Mouse (Mus musculus): ENCODE data around the gene Slc45a2. TPM values are rescaled to one million over a fixed set of nuclear protein-coding genes. Genes with fewer than 3 reads are reported as not detected.
A peak's percentile ranks its signal among the peaks of the same experiment; 100 is the strongest.
"Not testable (repeated sequence)": the region's sequence is repeated elsewhere in the genome, so short reads cannot be mapped to it uniquely, and the experiment has no call there.

Gene Slc45a2
- not detected for total RNA-seq (2021)
- long read RNA-seq = 0 reads

DNA sequence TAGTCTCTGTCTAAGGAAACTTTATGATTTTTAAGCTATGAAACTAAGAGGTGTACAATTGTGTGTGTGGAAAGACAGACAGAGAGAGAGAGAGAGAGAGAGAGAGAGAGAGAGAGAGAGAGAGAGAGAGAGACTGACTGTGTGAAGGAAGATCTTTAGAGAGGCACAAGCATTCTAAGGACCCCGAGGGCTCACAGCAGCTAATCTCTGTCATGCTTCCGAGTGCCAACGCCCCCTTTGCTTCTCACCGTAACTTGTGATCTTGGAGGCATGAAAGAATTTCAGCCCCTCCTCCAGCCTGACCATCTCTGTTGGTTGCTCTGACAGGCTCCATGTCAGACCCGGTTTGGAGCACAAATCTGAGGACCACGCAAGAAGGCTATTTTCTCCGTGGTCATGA lies at the start of gene Slc45a2:
Slc45a2 (plus strand) TSS at position 301 of the 400 bp plus-strand sequence.
- no peak for DNase-seq (ENCODE audit: low spot score in 2 of 2)

DNA sequence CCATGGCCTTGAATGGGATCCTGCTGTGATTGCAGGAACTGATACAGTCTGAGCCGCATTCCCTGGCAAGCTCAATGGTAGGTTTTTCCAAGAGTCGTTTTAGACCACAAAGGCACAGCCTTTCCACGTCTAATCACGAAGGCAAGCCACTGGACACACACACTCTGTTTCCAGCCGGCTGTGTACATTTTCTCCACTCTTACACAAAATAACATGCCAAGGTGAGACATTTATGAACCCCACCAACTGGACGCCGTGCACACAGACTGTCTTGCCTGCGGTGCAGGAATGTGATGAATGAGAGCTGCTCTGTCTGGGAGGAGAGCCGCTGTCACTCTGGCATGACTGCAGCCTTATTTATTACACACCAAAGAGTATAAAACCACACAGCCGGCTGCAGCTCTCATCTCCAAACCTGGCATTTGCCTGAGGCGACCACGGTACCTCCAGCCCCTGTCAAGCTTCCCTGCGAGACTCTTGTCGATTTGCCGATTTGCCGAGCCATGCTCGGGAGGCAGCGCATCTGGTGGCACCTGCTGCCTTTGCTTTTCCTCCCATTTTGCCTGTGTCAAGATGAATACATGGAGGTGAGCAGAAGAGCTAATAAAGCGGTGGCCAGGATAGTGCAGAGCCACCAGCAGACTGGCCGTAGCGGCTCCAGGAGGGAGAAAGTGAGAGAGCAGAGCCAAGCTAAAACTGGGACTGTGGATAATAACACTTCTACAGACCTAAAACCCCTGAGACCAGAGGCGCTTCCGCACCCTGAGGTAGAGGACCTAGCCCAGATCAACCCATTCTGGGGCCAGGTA lies 48.4 kb upstream of the Slc45a2 start, which contains the start of gene C1qtnf3:
C1qtnf3 (plus strand) TSS at position 382 of the 809 bp plus-strand sequence.
- no peak for DNase-seq (ENCODE audit: low spot score in 2 of 2)

DNA sequence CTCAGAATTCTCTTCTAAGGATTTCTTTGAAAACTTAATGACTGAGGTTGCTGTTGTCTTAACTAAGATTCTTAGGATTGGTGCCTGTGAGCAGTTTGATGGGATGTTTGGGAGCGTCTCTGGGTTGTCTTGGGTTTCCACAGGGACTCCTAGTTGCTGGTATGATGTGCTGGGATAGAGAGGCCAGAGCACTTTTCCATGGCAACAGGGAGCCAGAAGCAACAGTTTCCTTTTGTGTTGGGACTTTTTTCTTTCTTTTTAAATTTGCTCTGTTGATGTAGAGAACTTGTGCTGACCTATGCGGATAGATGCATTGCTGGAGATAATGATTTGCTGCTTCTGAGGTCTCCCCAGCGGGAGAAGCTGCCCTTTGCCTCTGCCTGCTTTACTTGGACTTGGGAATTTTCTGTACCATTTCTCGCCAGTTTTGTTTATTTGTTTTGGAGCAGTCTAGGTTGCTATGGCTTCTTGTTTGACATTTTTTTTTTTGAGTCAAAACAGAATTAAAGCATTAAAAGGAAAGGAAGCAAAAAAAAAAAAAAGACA lies 47.7 kb upstream of the Slc45a2 start:
- no peak for DNase-seq (ENCODE audit: low spot score in 2 of 2)

DNA sequence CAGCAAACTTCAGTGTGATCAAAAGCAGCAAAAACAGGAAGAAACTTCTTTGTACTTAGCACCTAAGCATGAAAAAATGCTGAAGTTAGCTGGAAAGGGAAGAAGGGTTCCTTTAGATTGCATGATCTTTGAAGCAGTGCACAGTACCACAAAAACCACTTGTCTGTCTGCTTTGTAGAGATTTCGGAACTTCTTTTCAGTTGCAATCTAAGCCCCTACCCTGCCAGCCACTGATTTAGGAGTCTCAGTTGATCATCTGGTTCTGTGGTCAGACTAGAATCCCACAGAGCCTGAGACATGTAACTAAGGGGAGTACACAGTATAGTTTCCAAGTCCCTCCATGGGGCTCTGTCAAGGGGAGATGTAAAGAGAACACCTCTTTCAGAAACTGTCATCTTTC lies 47.1 kb upstream of the Slc45a2 start:
- no peak for DNase-seq (ENCODE audit: low spot score in 2 of 2)

DNA sequence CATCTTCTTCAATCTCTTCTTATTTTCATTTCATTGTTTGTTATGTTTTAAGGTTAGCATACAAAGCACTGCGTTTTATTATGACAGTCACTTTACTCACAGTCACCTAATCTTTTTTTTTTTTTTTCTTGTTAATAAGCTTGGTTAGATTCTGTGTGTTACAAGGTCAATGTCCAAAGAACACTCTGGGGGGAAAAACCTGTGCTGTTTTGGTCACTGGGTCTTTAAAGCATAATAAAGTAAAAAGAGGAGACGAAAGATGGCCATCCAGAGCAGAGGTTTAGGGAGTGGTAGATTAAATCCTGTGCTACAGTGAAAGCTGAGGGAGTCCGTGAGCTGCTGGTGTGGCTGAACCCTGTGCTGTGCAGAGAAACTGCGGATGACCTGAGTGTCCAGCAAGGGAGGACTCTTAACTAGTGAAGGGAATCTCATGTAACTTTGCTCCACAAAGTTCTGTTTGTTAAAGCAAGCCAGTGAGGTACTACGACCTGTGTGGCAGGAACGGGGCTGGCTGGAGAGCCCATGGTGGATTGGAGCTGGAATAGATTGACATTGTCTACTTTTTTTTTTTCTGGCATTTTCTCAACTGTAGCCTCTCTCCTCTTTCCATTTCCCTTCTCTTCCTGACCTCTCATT lies 46.0 kb upstream of the Slc45a2 start:
- DNase-seq (ENCODE audit: low spot score in 2 of 2) = no peak

DNA sequence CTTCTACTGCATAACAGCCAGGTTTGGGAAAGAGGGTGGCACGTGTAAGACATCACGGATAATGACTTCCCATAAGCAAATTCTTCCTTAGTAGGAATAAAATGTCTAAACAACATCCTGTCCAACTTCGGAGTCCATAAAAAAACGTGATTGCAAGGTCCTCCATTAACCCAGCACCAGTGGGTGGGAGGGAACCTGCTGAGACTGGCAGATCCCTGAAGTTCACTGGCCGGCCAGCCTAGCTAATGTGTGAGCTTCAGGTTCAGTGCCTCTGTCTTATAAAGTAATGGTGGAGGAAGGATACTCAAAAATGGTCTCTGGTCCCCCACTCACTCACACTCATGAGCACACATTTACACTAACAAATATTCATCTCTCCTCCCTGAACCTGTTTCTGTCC lies 45.4 kb upstream of the Slc45a2 start:
- DNase-seq (ENCODE audit: low spot score in 2 of 2) = no peak

DNA sequence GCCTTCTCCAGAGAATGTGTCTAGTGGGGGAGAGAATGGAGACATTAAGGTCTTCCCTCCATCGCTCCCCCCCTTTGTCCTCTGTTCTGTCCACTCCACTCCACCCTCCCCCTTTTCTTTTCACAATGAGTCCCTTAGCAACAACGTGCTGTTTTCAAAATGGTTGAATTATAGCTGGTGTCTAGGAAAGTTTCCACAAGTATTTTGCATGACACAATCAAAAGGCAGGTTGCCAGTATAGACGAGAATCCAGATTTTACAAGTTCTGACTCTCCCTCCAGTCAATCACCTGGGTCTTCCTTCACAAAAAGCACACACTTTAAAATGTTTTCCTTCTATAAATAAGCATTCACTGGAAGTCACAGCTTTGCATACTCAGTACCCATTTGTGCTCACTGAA lies 43.8 kb upstream of the Slc45a2 start:
- no peak for DNase-seq (ENCODE audit: low spot score in 2 of 2)

DNA sequence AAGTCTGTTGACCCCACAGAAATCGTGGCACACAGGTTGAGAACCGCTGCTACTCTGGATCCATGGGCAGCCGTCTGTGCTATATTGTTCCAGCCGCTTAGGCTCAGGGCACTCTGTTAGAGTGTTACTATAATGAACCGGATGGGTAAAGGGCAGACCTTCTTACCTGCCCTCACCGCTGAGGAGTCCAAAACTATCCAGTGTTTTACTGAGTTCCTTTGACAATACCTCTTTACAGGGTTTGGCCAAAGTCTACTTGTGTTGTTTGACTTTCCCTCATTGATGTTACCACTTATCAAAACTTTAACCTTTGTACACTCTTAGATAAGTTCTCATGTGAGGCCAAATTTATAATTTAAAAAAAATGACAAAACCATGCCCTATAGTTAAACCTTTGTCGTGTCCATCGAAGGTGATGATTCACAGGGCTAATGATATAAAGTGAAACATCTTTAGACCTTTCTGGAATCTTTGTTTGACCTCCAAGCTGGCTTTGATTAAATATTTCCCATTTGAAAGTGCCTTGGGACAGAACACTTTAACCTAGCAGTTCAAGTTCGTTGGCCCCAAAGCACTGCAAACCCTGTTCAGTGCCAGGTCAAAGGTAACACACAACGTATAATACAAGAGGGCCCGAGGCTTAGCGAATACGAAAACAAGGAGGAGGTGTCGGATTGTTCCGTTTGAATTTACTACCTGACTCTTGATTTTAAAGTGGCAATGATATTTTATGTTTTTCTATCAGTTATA lies 41.1 kb upstream of the Slc45a2 start:
- DNase-seq (ENCODE audit: low spot score in 2 of 2) = no peak

DNA sequence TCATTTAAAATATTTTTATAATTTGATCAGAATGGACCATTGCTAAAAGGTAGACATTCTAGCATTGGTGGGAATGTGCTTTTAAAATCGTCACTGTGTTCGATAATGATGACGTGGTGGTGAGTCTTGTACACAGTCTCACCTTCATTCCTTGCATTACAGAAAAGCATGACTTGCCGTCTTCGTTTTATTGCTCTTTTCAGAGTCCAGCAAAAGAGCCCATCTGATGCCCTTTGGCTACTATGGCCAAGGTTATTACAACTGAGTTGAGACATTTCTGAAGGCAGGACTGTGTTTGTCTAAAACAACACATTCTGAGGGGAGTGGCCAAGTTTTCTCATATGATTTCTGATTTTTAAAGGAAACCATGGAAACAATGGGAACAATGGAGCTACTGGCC lies 40.3 kb upstream of the Slc45a2 start:
- no peak for DNase-seq (ENCODE audit: low spot score in 2 of 2)

DNA sequence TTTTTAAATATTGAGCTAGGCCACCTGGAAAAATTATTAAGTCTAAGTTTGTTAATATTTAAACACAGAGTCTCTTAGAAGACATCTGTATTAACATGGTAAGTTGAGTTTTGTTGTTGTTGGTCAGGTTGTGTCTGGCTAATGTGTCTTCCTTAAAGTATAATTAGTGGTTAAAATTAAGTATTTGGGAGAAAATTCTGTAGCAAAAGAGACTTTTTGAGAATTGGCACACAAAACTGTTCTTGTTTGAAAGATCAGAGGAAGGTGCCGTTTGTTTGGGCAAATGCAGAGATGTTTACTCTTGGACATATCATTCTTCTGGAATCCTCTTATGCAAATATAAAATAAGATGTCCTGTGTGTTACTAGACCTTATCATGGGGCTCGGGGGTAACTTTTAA lies 37.9 kb upstream of the Slc45a2 start:
- no peak for DNase-seq (ENCODE audit: low spot score in 2 of 2)

DNA sequence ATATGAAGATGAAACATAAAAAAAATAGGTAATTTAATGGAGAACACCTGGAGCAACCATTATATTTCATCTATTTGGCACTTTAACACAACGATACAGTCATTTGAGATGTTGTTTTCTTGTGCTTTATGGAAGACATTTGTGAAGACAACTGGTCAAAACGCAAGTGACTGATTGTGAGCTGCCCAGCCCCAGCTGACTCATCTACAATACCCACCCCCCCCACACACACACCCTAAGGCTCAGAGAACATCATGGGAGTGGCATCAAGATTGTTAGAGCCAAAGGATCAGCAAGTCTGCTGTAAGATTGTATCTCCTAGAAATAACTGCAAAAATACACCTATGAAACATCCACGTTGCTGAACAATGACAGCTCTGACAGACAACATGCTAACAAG lies 31.1 kb upstream of the Slc45a2 start:
- DNase-seq (ENCODE audit: low spot score in 2 of 2) = no peak

DNA sequence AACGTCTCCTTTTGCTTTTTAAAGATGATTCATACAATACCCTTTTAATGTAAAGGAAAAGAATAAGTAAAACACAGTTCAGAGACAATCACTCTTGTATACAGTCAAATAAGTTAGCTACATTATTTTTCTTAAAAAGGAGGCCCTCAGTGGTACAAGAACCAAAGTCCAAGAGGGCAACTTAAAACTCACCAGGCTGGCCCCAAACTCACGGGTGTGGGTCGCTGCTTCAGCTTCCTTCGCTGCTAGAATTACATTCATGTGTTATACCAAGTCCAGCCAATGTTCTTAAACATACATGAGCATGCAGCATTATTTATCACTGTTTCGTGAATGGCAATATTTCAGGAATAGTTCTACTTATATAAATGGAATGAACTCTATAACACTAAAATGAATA lies 29.7 kb upstream of the Slc45a2 start:
- no peak for DNase-seq (ENCODE audit: low spot score in 2 of 2)

DNA sequence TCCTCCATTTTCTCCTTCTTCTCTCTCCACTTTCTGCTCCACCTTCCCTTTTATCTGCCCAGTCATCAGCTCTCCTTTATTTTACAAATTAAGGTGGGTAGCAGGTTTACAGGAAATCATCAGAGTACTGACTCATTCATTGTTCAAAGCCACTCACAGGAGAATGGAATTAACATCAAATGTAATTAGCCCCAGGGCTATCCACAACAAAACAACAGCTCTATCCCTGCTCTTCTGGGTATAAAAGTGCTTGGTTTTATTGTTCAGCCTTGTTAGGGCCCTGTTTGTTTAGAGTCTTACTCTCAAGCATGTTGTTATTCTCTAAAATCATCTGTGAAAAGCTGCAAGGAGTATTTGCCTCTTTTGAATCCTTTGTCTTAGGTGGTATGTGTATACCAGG lies 23.4 kb upstream of the Slc45a2 start:
- no peak for DNase-seq (ENCODE audit: low spot score in 2 of 2)

DNA sequence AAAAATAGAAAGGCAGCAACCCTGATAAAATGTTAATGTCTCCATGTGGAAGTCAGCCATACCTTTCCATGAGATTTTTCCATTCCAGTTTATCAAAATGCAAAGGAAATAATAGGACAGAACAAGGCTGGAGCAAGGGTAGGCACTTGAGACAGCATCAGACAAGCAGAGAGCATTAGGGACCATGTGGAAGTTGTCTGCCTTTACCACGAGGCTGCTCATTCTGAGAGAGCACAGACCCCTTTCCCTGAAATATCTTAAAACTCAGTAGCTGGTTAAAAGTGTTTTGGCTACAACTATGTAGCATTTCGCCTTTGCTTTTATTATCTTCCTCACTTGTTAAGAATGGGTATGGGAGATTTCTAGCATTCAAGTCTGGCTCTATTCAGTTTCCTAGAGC lies 19.8 kb upstream of the Slc45a2 start:
- DNase-seq (ENCODE audit: low spot score in 2 of 2) = no peak

DNA sequence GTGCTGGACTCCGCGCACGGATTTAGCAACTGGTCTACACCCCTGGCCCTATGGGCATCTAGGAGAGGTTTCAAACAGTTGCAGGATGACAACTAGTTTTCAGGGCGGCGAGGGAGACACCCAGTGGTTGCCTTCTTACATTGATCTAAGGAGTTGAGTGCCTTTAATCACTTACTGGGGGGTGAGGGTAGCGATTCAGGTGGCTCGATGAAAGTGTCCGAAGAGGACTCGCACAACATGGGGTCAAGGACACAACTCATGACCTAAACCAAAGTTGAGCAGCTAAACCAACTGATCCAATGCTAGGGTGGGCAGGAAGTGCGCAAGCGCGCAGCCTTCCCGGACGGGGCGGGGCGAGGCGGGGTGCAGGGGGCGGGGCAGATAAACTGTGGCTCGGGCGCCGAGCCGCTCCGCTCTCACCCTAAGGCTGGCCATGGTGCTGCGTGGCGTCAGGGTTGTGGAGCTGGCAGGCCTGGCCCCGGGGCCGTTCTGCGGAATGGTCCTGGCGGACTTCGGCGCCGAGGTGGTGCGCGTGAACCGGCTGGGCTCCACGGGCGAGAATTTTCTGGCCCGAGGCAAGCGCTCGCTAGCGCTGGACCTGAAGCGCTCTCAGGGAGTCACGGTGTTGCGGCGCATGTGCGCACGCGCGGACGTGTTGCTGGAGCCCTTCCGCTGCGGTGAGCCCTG lies 19.0 kb upstream of the Slc45a2 start, which contains the start of gene Amacr:
Amacr (plus strand) TSS at position 380 of the 687 bp plus-strand sequence.
- peak; percentile 85 to 94 for DNase-seq (ENCODE audit: low spot score in 2 of 2)

DNA sequence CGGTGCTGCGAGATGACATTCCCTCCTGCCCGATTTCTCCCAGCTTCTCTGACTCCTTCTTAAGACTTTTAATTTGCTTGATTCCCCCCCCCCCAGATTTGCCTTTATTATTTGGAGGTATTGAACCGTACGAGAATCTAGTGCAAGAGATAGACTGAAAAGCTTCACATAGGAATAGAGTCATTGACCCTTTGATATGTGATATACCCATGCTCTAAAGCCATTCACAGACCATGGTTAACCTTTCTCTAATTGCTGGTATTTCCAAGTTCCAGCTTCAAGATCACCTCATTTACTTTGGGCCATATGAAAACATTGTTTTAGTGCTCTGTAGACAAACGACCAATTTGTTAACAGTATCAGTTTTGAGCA lies 18.5 kb upstream of the Slc45a2 start:
- DNase-seq (ENCODE audit: low spot score in 2 of 2) = no peak

DNA sequence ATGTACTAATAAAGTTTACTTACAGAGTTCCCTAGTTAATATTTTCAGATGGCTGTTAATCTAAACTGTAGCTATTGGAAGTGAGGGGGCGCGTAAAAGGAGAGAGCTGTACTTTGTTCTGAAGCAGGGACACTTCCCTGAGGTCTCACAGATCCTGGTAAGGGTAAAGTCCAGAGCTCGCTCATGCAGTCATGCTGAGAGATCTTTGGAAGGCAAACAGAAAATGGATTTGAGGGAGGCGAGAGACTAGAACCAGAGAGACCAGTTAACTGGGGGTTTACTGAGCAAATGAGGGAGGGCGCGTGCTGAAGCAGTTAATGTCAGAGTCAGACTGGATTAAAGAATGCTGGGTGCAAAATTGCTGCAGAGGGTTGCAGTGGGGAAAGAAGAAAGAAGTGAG lies 14.8 kb upstream of the Slc45a2 start:
- DNase-seq (ENCODE audit: low spot score in 2 of 2) = no peak

DNA sequence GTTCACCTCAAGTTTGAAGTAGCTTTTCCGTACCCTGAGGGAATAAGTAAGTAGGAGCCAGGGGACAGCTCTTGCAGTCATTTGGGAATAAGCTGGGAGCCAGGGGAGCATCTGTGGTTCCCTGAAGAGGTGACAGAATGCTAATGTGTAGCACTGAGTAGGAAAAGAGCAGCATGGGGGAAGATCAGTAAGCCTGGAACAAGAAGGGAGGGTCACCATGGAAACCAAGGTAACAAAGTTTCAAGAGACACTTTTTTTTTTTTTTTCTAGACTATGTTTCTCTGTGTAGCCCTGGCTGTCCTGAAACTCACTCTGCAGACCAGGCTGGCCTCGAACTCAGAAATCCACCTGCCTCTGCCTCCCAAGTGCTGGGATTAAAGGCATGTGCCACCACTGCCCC lies 14.0 kb upstream of the Slc45a2 start:
- DNase-seq (ENCODE audit: low spot score in 2 of 2) = not testable (repeated sequence)

DNA sequence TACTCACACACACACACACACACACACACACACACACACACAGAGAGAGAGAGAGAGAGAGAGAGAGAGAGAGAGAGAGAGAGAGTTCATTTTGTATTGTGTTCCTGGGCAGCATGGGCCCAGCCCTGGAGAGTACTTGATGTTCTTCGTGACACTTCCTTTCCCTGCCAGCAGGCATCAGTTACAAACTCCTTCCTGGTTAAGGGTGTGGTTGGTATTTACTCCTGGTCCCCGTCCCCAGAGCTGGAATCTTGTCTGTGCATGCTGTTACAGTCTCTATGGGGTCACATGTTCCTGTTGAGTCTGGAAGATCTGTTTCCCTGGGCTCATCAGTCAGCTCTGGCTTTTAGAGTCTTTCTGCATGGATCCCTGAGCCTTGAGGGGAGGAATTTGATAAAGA lies 10.1 kb upstream of the Slc45a2 start:
- DNase-seq (ENCODE audit: low spot score in 2 of 2) = no peak

DNA sequence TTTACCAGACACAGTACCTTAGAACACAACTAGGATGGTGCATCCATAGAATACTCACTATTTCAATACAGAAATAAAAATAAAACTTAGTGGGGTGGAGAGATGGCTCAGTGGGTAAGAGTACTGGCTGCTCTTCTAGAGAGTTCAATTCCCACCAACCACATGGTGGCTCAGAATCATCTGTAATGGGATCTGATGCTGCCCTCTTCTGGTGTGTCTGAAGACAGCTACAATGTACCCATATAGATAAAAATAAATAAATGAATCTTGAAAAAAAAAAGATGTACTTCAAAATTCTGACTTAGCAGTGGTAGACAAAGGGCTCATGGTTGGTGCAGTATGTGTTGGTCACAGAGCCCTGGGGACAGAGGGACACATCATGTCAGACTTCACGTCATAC lies 9.0 kb upstream of the Slc45a2 start:
- no peak for DNase-seq (ENCODE audit: low spot score in 2 of 2)

DNA sequence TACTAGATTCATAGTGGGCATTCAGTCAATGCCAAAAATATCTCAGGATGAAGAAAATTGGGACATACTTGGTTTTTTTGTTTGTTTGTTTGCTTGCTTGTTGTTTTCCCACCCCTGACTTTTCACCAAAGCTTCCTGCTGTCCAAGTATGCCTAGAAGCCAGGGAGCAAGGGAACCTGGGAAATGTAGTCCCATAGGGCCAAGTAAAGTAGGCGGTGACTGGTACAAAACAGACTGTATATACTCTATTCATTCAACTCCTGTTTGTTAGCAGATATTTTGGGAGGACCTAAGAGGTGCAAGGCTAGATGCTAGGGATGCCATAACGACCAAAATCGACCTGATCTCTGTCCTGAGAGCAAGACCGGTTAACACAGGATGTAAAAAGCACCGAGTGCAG lies 689 bp upstream of the Slc45a2 start:
- DNase-seq (ENCODE audit: low spot score in 2 of 2) = peak in 1 of 2 experiments; percentile 9

All from layer of hippocampus, adult 18-20 months (tissue).